Mouse (Mus musculus) E14TG2a.4 (cell line): ENCODE data around the gene Mturn.

Experiments
- CTCF ChIP-seq: conservative IDR thresholded peaks from 2 replicates; pipeline ENCODE4 v1.5.1; 2014; ENCODE audit warnings: low read length
- NANOG ChIP-seq: IDR thresholded peaks from 2 replicates; pipeline ENCODE4 v1.6.1; 2014; ENCODE audit warnings: borderline replicate concordance, low read length, mixed read lengths
- POU5F1 ChIP-seq: IDR thresholded peaks from 2 replicates; pipeline ENCODE4 v1.6.1; 2014; ENCODE audit warnings: low read length, borderline replicate concordance

- TF ChIP-seq NANOG = no peak
- no peak for TF ChIP-seq CTCF
- TF ChIP-seq POU5F1 = no peak
These were observed 70.7 kb downstream of the Mturn start for GRCm38 (mm10) chr6:54752076-54752475.
